Mouse (Mus musculus): ENCODE measurements around the gene Ercc2.
A peak's percentile ranks its signal among the peaks of the same experiment; 100 is the strongest.

Ercc2 gene

GRCm38 (mm10) chr7:19359892-19360641 is 21.7 kb upstream of the Ercc2 start:
- DNase-seq (ENCODE audit: low spot score): peak; percentile 91

DNA sequence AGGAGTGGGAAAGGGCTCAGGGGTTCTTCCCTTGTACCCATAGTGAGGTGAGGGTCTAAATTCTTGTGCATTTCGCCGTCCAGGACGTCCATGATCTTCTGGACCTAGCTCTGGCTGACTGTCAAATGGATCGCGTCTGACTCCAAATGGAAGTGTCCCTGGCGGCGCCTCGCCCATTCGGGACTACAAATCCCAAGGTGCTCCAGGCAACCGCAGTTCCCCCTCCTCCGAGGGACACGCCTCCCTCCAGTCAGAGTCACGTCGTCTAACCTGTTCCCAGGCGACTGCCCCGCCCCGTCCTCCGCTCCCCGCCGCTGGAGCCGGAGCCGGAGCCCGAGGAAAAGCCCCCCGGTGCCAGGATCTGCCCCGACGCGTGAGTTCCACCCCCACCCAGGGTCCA is 20.9 kb upstream of the Ercc2 start:
- peak; percentile 95 for DNase-seq (ENCODE audit: low spot score)

GRCm38 (mm10) chr7:19361720-19362119 is 20.1 kb upstream of the Ercc2 start:
- DNase-seq (ENCODE audit: low spot score): peak; percentile 72

DNA sequence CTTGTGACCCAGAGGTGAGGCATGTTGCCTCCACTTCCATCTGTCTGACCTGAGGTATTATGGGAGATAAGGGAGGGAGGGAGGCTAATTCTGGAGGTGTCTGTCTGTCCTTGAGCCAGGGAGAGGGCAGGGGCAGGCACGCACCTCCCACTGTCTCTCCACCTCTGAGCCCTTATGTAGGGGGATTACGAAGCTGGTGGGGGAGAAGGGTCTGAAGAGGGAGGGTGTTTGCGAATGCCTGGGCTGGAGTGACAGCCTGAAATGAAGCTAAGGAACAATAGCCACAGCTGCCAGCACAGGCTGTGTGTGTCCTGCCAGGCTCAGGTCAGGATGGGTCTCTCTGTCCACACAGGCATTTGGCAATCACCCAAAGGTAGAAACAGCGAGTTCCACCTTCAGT is 19.5 kb upstream of the Ercc2 start:
- no peak for DNase-seq (ENCODE audit: low spot score)

GRCm38 (mm10) chr7:19363881-19364280 is 17.9 kb upstream of the Ercc2 start:
- peak; percentile 82 for DNase-seq (ENCODE audit: low spot score)

DNA sequence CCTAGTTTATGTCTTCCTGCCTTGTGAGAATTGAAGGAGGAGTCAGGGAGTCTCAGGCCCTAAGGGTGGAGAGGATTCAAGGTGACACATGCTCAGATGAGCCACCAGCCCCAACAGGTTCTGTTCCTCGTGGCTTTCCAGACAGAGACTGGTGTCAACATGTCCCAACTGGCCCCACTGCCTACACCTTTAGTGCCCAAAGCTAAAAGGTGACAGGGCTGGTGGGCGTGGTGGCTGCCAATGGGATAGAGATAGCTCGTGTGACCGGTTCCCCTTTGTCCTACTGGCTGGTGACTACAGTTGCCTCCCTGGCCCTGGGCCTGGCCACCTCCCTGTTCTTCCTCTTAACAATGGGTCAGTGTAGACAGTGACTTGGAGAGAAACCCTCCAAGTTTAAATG is 16.4 kb upstream of the Ercc2 start:
- no peak for DNase-seq (ENCODE audit: low spot score)

- peak; percentile 73 for DNase-seq (ENCODE audit: low spot score)
These were observed 13.4 kb upstream of the Ercc2 start for GRCm38 (mm10) chr7:19368380-19368779.

- peak; percentile 76 for DNase-seq (ENCODE audit: low spot score)
These were observed 11.9 kb upstream of the Ercc2 start for GRCm38 (mm10) chr7:19369823-19370425.

DNA sequence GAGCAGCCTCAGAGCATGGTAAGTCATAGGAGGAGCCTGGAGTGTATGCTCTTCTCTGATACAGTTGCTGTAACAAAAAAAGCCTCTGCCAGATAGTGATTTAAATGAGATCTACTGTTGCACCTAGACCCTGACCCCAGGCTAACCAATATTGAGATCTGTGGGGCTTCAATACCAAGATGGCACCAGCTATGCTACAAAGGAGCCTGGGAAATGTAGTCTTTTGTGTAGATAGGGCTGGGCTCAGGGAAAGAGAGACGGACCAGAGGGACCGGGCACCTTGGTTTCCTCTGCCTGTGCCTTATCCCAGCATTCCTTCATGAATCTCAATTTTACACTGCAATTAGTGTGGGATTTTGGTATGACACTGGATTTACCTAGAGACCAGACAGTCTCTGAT is 8.4 kb upstream of the Ercc2 start:
- DNase-seq (ENCODE audit: low spot score): no peak

GRCm38 (mm10) chr7:19375368-19375767 is 6.4 kb upstream of the Ercc2 start:
- DNase-seq (ENCODE audit: low spot score): no peak

GRCm38 (mm10) chr7:19376019-19376418 is 5.8 kb upstream of the Ercc2 start:
- no peak for DNase-seq (ENCODE audit: low spot score)

- no peak for DNase-seq (ENCODE audit: low spot score)
These were observed 3.8 kb upstream of the Ercc2 start for GRCm38 (mm10) chr7:19378049-19378448.

DNA sequence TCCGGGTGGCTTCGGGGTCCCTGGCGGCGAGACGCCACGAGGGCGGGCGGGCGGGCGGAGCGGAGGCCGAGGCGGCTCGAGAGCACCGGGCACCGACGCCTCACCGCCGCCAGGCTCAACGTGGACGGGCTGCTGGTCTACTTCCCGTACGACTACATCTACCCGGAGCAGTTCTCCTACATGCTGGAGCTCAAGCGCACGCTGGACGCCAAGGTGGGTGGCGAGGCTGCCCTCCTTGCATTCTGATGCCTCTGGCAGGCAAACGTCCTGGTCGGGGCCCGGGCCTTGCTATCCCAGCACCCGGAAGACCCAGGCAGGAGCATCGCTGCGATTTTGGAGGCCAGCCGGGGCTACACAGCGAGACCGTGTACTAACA is 344 bp downstream of the Ercc2 start:
- DNase-seq (ENCODE audit: low spot score): peak; percentile 37

GRCm38 (mm10) chr7:19383708-19384107 is 1.9 kb downstream of the Ercc2 start:
- no peak for DNase-seq (ENCODE audit: low spot score)

GRCm38 (mm10) chr7:19388699-19389413 is 7.0 kb downstream of the Ercc2 start:
- DNase-seq (ENCODE audit: low spot score): no peak

- no peak for DNase-seq (ENCODE audit: low spot score)
These were observed 12.7 kb downstream of the Ercc2 start for GRCm38 (mm10) chr7:19394484-19394883.

DNA sequence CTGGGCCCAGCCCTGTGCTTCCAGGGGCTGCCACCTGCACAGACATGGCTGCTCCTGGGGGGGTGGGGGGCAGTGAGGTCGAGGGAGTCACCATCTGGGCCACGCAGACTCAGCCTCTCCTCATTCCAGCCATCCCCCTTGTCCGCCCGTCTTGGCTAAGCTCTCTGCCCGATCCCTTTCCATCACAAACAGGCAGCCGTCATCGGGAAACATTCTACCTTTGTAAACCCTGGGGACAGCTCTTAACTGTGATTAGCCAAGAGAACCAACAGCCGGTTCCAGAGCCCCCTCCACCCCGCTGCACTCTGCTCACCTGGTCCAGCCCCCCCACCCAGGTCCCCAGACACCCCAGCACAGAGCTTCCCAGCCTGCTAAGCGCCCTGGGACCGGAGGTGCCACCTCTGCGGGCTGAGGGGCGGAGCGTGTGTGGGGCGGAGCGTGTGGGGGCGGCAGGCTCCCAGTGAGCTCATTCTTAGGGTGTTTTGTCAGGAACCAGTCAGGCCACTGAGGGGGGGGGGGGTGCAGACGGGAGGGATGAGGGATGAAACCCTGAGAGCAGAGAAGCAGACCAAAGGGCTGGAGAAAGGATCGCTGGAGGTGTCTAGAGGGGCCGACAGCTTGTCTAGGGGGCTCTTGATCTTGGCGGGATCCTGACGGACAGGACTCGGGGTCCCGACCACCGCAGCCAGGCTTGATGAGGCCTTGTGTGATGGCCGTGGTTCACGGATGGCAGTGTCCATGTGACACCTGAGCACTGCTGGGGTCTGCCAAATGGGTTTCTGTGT is 17.9 kb downstream of the Ercc2 start:
- DNase-seq (ENCODE audit: low spot score): peak; percentile 59

DNA sequence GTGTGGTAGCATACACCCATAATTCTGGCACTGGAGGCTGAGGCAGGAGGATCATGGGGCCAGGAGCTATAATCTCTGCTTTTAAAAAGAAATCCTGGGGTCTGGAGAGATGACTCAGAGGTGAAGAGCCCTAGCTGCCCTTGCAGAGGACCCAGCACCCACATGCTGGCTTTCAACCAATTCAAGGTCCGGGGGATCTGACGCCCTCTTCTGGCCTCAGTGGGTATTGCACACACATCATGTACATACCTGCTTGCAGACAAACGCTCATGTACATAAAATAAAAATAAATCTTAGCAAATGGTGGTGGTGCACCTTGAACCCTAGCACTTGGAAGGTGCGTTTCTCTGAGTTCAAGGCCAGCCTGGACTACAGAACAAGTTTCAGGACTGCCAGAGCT is 19.1 kb downstream of the Ercc2 start:
- no peak for DNase-seq (ENCODE audit: low spot score)

DNA sequence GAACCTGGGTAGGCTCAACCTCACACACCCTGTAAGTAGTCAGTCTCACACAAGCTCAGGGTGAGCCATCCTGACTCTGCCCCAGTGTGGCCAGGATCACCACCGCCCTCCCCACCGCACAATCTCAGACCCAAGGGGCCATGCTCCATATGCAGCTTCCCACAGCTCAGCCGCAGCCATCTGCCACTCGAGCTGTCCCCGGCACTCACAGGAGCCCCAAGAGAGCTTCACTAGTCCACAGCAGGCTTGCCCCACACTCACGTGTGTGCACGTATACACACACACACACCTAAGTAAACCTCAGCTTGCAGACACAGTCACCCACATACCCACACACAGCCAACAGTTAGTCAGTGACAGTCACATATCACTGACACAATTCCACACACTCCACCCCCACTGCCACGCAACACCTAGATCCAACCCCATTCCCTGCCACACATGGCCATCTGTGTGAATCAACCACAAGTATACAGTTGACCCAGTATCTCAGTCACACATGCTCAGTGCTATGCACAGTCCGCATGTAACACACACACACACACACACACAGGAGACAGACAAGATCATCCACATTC is 20.8 kb downstream of the Ercc2 start:
- DNase-seq (ENCODE audit: low spot score): no peak

DNA sequence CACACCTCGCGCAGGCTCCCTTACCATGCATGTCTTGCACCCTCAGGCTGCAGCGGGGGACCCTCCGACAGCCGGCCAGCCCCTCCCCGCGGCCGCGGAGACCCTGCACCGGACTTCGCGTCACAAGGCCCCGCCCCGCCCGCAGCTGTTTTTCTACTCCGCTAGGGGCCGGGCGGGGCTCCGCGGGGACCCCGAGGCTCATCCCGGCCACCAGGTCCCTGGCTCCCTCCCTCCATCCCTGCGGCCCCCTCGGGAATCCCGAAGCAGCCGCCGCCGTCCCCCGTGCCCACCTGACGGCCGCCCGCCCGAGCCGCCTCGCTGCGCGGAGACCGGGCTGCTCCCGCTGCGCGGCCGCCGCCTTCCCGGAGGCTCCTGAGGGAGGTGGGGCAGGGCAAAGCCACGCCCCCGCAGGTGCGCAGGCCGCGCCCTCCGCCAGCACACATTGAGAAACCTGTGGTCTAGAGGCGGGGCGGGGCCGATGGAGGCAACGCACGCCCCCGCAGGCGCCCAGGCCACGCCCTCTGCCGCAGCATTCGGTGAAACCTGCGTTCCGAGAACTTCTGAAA is 22.0 kb downstream of the Ercc2 start, which contains the start of gene Klc3:
Klc3 (minus strand) TSS at position 374 of the 566 bp plus-strand sequence.
- peak; percentile 67 for DNase-seq (ENCODE audit: low spot score)

DNA sequence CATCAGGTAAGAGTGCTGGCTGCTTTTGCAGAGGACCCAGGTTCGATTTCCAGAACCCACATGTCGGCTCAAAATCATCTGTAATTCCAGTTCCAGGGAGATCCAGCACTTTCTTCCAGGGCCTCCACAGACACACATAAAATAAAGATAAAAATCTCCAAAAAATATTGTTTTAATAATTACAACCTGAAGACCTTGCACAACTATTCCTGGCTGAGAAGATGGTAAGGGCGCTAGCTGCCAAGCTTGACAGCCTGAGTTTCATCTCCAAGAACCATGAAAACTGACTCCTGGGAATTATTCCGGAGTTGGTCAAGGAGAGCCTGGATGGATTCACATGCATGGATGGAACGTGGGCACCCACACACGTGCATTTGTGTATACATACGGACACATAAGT is 22.7 kb downstream of the Ercc2 start, which contains the start of gene Ckm:
Ckm (plus strand) TSS at position 301 of the 400 bp plus-strand sequence.
- no peak for DNase-seq (ENCODE audit: low spot score)
